Mouse (Mus musculus): ENCODE results near the gene S1pr2. TPM values are rescaled to one million over a fixed set of nuclear protein-coding genes. Genes with fewer than 3 reads are reported as not detected.

S1pr2 gene
- polyA plus RNA-seq, 1 experiment from 2014 or later = 36.1 TPM

GRCm38 (mm10) chr9:20950419-20950818 is 26.2 kb downstream of the S1pr2 start:
- no peaks in the 10 kb centered on the region for H3K9me3 ChIP-seq (ENCODE audit: control insufficient read depth, low read length)
- peaks cover 21% of the 10 kb centered on the region; the same call in 1 of the 2 replicates for H3K4me1 ChIP-seq (ENCODE audit: control insufficient read depth, insufficient read depth, low read length)
- H3K4me2 ChIP-seq (replicated peaks; ENCODE audit: low read depth, low read length) = peak overlapping the region; percentile 84
- peaks cover 9% of the 10 kb centered on the region; the same call in 1 of the 2 replicates for H3K36me3 ChIP-seq (ENCODE audit: control insufficient read depth, insufficient read depth, low read length)
- peak overlapping the region; percentile 66; the same call in 1 of the 2 replicates for H3K9ac ChIP-seq (ENCODE audit: low read depth, low read length)
- H3K27me3 ChIP-seq (ENCODE audit: control insufficient read depth, insufficient read depth, low read length) = no peaks in the 10 kb centered on the region
- no peak for ATAC-seq (ENCODE audit: low FRiP score, low TSS enrichment)
- H3K27ac ChIP-seq (ENCODE audit: low read depth, low read length) = no peak overlapping the region
- peak overlapping the region; percentile 58; the same call in 1 of the 2 replicates for H3K4me3 ChIP-seq (ENCODE audit: low read length)

GRCm38 (mm10) chr9:20946066-20946880 is 30.3 kb downstream of the S1pr2 start:
- no peak overlapping the region for H3K27ac ChIP-seq (ENCODE audit: low read depth, low read length)
- H3K4me3 ChIP-seq (ENCODE audit: low read length) = no peak overlapping the region
- no peaks in the 10 kb centered on the region for H3K9me3 ChIP-seq (ENCODE audit: control insufficient read depth, low read length)
- no peak overlapping the region for H3K9ac ChIP-seq (ENCODE audit: low read depth, low read length)
- no peaks in the 10 kb centered on the region for H3K27me3 ChIP-seq (ENCODE audit: control insufficient read depth, insufficient read depth, low read length)
- no peak for ATAC-seq (ENCODE audit: low FRiP score, low TSS enrichment)
- H3K36me3 ChIP-seq (ENCODE audit: control insufficient read depth, insufficient read depth, low read length) = peaks cover 26% of the 10 kb centered on the region
- no peak overlapping the region for H3K4me2 ChIP-seq (replicated peaks; ENCODE audit: low read depth, low read length)
- peaks cover 25% of the 10 kb centered on the region; the same call in 1 of the 2 replicates for H3K4me1 ChIP-seq (ENCODE audit: control insufficient read depth, insufficient read depth, low read length)
- 77% methylated on average over 16 of the region's 16 CpGs for WGBS

- peaks cover 37% of the 10 kb centered on the region for H3K36me3 ChIP-seq (ENCODE audit: control insufficient read depth, insufficient read depth, low read length)
- no peak overlapping the region for H3K9ac ChIP-seq (ENCODE audit: low read depth, low read length)
- no peaks in the 10 kb centered on the region for H3K27me3 ChIP-seq (ENCODE audit: control insufficient read depth, insufficient read depth, low read length)
- no peaks in the 10 kb centered on the region for H3K9me3 ChIP-seq (ENCODE audit: control insufficient read depth, low read length)
- H3K4me2 ChIP-seq (replicated peaks; ENCODE audit: low read depth, low read length) = no peak overlapping the region
- ATAC-seq (ENCODE audit: low FRiP score, low TSS enrichment) = 0 out of 2 replicates have a peak, but pooled peaks have one; percentile 14
- H3K4me3 ChIP-seq (ENCODE audit: low read length) = no peak overlapping the region
- 59% methylated on average over 4 of the region's 4 CpGs for WGBS
- H3K27ac ChIP-seq (ENCODE audit: low read depth, low read length) = no peak overlapping the region
- peaks cover 13% of the 10 kb centered on the region; the same call in 1 of the 2 replicates for H3K4me1 ChIP-seq (ENCODE audit: control insufficient read depth, insufficient read depth, low read length)
Observed at GRCm38 (mm10) chr9:20944697-20945370, 31.7 kb downstream of the S1pr2 start.

GRCm38 (mm10) chr9:20943911-20944310 is 32.7 kb downstream of the S1pr2 start:
- 10% methylated on average over 2 of the region's 2 CpGs for WGBS
- Histone ChIP-seq H3K4me3 (ENCODE audit: low read length) (no peak overlapping the region), H3K27ac (ENCODE audit: low read depth, low read length) (no peak overlapping the region), H3K4me1 (ENCODE audit: control insufficient read depth, insufficient read depth, low read length) (peaks cover 13% of the 10 kb centered on the region; the same call in 1 of the 2 replicates), H3K9ac (ENCODE audit: low read depth, low read length) (no peak overlapping the region), H3K4me2 (replicated peaks; ENCODE audit: low read depth, low read length) (no peak overlapping the region), H3K36me3 (ENCODE audit: control insufficient read depth, insufficient read depth, low read length) (peaks cover 46% of the 10 kb centered on the region), H3K27me3 (ENCODE audit: control insufficient read depth, insufficient read depth, low read length) (no peaks in the 10 kb centered on the region), H3K9me3 (ENCODE audit: control insufficient read depth, low read length) (no peaks in the 10 kb centered on the region)
- peak; percentile 74 for ATAC-seq (ENCODE audit: low FRiP score, low TSS enrichment)

GRCm38 (mm10) chr9:20943396-20943795 is 33.2 kb downstream of the S1pr2 start:
- ATAC-seq (ENCODE audit: low FRiP score, low TSS enrichment) = 0 out of 2 replicates have a peak, but pooled peaks have one; percentile 14
- peaks cover 13% of the 10 kb centered on the region; the same call in 1 of the 2 replicates for H3K4me1 ChIP-seq (ENCODE audit: control insufficient read depth, insufficient read depth, low read length)
- no peak overlapping the region for H3K4me2 ChIP-seq (replicated peaks; ENCODE audit: low read depth, low read length)
- H3K27me3 ChIP-seq (ENCODE audit: control insufficient read depth, insufficient read depth, low read length) = no peaks in the 10 kb centered on the region
- H3K27ac ChIP-seq (ENCODE audit: low read depth, low read length) = no peak overlapping the region
- no peak overlapping the region for H3K4me3 ChIP-seq (ENCODE audit: low read length)
- no peaks in the 10 kb centered on the region for H3K9me3 ChIP-seq (ENCODE audit: control insufficient read depth, low read length)
- peaks cover 51% of the 10 kb centered on the region for H3K36me3 ChIP-seq (ENCODE audit: control insufficient read depth, insufficient read depth, low read length)
- no peak overlapping the region for H3K9ac ChIP-seq (ENCODE audit: low read depth, low read length)
- WGBS = 90% methylated on average over 7 of the region's 7 CpGs

- WGBS = 89% methylated on average over 3 of the region's 3 CpGs
- Histone ChIP-seq H3K27me3 (ENCODE audit: control insufficient read depth, insufficient read depth, low read length) (no peaks in the 10 kb centered on the region), H3K9ac (ENCODE audit: low read depth, low read length) (no peak overlapping the region), H3K4me3 (ENCODE audit: low read length) (no peak overlapping the region), H3K4me1 (ENCODE audit: control insufficient read depth, insufficient read depth, low read length) (no peaks in the 10 kb centered on the region), H3K4me2 (replicated peaks; ENCODE audit: low read depth, low read length) (no peak overlapping the region), H3K36me3 (ENCODE audit: control insufficient read depth, insufficient read depth, low read length) (peaks cover 99% of the 10 kb centered on the region), H3K27ac (ENCODE audit: low read depth, low read length) (no peak overlapping the region), H3K9me3 (ENCODE audit: control insufficient read depth, low read length) (no peaks in the 10 kb centered on the region)
- ATAC-seq (ENCODE audit: low FRiP score, low TSS enrichment) = no peak
Observed at GRCm38 (mm10) chr9:20923258-20923657, 53.3 kb downstream of the S1pr2 start.

- Histone ChIP-seq H3K4me2 (replicated peaks; ENCODE audit: low read depth, low read length) (no peak overlapping the region), H3K36me3 (ENCODE audit: control insufficient read depth, insufficient read depth, low read length) (peaks cover 100% of the 10 kb centered on the region), H3K9me3 (ENCODE audit: control insufficient read depth, low read length) (no peaks in the 10 kb centered on the region), H3K4me1 (ENCODE audit: control insufficient read depth, insufficient read depth, low read length) (no peaks in the 10 kb centered on the region), H3K4me3 (ENCODE audit: low read length) (no peak overlapping the region), H3K27me3 (ENCODE audit: control insufficient read depth, insufficient read depth, low read length) (no peaks in the 10 kb centered on the region), H3K27ac (ENCODE audit: low read depth, low read length) (no peak overlapping the region), H3K9ac (ENCODE audit: low read depth, low read length) (no peak overlapping the region)
- no peak for ATAC-seq (ENCODE audit: low FRiP score, low TSS enrichment)
- 82% methylated on average over 4 of the region's 4 CpGs for WGBS
Observed at GRCm38 (mm10) chr9:20916160-20916559, 60.4 kb downstream of the S1pr2 start.

Measured in kidney, embryonic 14.5 days (tissue).